Mouse (Mus musculus) embryonic fibroblast, embryonic 13.5 days (primary cell): ENCODE data around the gene Gm11627.

Source experiments
- CTCF ChIP-seq: IDR thresholded peaks from 2 replicates; pipeline ENCODE4 v1.5.1; 2011; ENCODE audit warnings: mild to moderate bottlenecking, control low read depth, low read length, moderate library complexity, borderline replicate concordance; ENCODE audit not compliant: insufficient read depth
- POLR2A ChIP-seq: IDR thresholded peaks from 2 replicates; pipeline ENCODE4 v1.6.1; 2011; ENCODE audit warnings: low read depth, mild to moderate bottlenecking, control low read depth, low read length, moderate library complexity

DNA sequence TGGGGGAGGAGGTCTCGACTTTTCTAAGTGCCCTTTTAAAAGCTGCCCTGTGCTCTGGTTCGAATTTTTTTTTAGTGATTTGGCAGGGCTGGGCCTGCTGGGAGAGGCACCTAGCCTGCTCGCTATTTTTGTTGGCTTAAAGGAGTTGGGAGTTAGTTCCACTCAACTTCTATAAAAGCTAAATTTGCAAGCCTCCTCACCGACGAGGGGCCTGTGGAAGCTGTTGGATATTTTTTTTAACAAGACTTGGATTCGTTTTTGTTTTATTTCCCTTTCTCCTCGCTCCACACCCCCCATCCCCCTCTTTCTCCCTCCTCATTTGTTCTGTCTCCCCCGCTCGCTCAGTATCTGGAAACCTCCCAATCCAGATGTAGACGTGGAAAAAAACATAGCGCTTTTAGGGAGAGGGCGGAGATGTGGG is 27.5 kb upstream of the Gm11627 start:
- TF ChIP-seq POLR2A (no peak), CTCF (no peak)
